Mouse (Mus musculus) heart, embryonic 11.5 days (tissue): ENCODE data around the gene Wnt2. TPM values are rescaled to one million over a fixed set of nuclear protein-coding genes. Genes with fewer than 3 reads are reported as not detected.

Experiments used
- ATAC-seq: fragments of 200-750 bp; cut with Nextera tagmentation; replicated peaks from 2 replicates; pipeline ENCODE4 v1.8.0; 2017; ENCODE audit warnings: moderate library complexity; ENCODE audit not compliant: insufficient number of reproducible peaks, low FRiP score, low TSS enrichment
- H3K27ac ChIP-seq: fragments of 300-500 bp; sonication (generic); 2 replicates; pipeline ENCODE4 v1.5.1; 2014; ENCODE audit warnings: mild to moderate bottlenecking, low read depth, low read length
- H3K27me3 ChIP-seq: fragments of 300-500 bp; sonication (generic); 2 replicates; pipeline ENCODE4 v1.6.1; 2014; ENCODE audit warnings: mild to moderate bottlenecking, low read length, mixed read lengths; ENCODE audit not compliant: control insufficient read depth, insufficient read depth
- H3K36me3 ChIP-seq: fragments of 300-500 bp; sonication (generic); 2 replicates; pipeline ENCODE4 v1.6.1; 2014; ENCODE audit warnings: mild to moderate bottlenecking, low read length, moderate library complexity, mixed read lengths; ENCODE audit not compliant: control insufficient read depth, insufficient read depth
- H3K4me1 ChIP-seq: fragments of 300-500 bp; sonication (generic); 2 replicates; pipeline ENCODE4 v1.6.1; 2014; ENCODE audit warnings: low read length; ENCODE audit not compliant: control insufficient read depth, insufficient read depth
- H3K4me2 ChIP-seq: fragments of 300-500 bp; sonication (generic); 2 replicates; pipeline ENCODE4 v1.6.1; 2014; ENCODE audit warnings: mild to moderate bottlenecking, moderate library complexity
- H3K4me3 ChIP-seq: fragments of 300-500 bp; sonication (generic); 2 replicates; pipeline ENCODE4 v1.5.1; 2014; ENCODE audit warnings: low read depth, low read length
- H3K9ac ChIP-seq: fragments of 300-500 bp; sonication (generic); 2 replicates; pipeline ENCODE4 v1.6.1; 2014; ENCODE audit warnings: mild to moderate bottlenecking, low read depth, low read length, moderate library complexity
- H3K9me3 ChIP-seq: fragments of 300-500 bp; sonication (generic); replicated peaks from 2 replicates; pipeline ENCODE4 v1.6.1; 2016; ENCODE audit warnings: low read length; ENCODE audit not compliant: control insufficient read depth
- WGBS: fragments of 180-500 bp; shearing (Covaris S2); extraction: QIAGEN DNeasy Blood & Tissue Kit; methylation state at CpG from one replicate; pipeline ENCODE4 v1.1.7; 2014; ENCODE audit not compliant: insufficient replicate concordance; 5-methylcytosine and 5-hydroxymethylcytosine counted together
- polyA plus RNA-seq: library from polyadenylated mRNA; unstranded; fragments of >200 nt; fragmentation: Nextera tagmentation; extraction: Ambion mirVana; gene quantifications from 2 replicates; pipeline ENCODE4 v1.2.1, GENCODE M21; 2014

Gene Wnt2
- polyA plus RNA-seq, result 12.6 and 15.6 TPM in 2 replicates

GRCm38 (mm10) chr6:18029746-18030656 is at the start of gene Wnt2:
TSS of gene Wnt2 (minus strand) at chr6:18030585.
- H3K4me2 ChIP-seq, result peak within 1 kb of the TSS; percentile 94
- H3K9me3 ChIP-seq, result no peaks in the 10 kb centered on the region
- WGBS, result under 1% methylated on average over 47 of the region's 47 CpGs
- H3K27ac ChIP-seq, result no peak within 1 kb of the TSS
- peaks cover 18% of the 10 kb centered on the region for H3K27me3 ChIP-seq
- peak; percentile 43 for ATAC-seq
- H3K4me3 ChIP-seq, result peak within 1 kb of the TSS; percentile 50
- H3K36me3 ChIP-seq, result no peaks in the 10 kb centered on the region
- peak within 1 kb of the TSS; percentile 67 for H3K9ac ChIP-seq
- H3K4me1 ChIP-seq, result peaks cover 12% of the 10 kb centered on the region

DNA sequence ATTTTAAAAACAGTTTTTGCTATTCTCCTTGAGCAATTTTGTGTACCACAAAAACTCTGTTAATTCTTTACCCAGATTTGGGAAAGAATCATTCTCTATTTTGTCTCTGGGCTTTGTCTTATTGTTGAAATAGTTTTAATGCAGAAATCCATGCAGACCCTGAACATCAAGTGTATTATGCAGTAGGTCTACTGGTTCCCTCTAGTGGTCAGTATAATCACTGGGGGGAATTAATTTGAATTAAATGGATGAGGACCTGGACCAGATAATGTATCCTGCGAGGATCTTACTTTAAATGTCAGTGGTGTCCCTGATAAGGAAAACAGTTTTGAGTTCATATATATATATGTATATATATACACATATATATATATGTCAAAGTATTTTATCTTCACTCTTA is 48.2 kb upstream of the Wnt2 start:
- H3K9ac ChIP-seq, result no peak overlapping the region
- ATAC-seq, result no peak
- 8% methylated on average over 1 of the region's 1 CpGs for WGBS
- H3K4me1 ChIP-seq, result 0 out of 2 replicates have a peak, but pooled peaks cover 5% of the 10 kb centered on the region
- no peak overlapping the region for H3K4me2 ChIP-seq
- no peaks in the 10 kb centered on the region for H3K9me3 ChIP-seq
- no peaks in the 10 kb centered on the region for H3K27me3 ChIP-seq
- no peak overlapping the region for H3K4me3 ChIP-seq
- H3K36me3 ChIP-seq, result no peaks in the 10 kb centered on the region
- H3K27ac ChIP-seq, result no peak overlapping the region

- 0 out of 2 replicates have a peak, but pooled peaks cover 5% of the 10 kb centered on the region for H3K4me1 ChIP-seq
- H3K36me3 ChIP-seq, result no peaks in the 10 kb centered on the region
- 72% methylated on average over 7 of the region's 7 CpGs for WGBS
- ATAC-seq, result no peak
- H3K27ac ChIP-seq, result no peak overlapping the region
- no peak overlapping the region for H3K9ac ChIP-seq
- H3K9me3 ChIP-seq, result no peaks in the 10 kb centered on the region
- no peak overlapping the region for H3K4me2 ChIP-seq
- H3K4me3 ChIP-seq, result no peak overlapping the region
- no peaks in the 10 kb centered on the region for H3K27me3 ChIP-seq
These were observed 46.6 kb upstream of the Wnt2 start for GRCm38 (mm10) chr6:18076986-18077385.

GRCm38 (mm10) chr6:18076577-18076976 is 46.2 kb upstream of the Wnt2 start:
- H3K27me3 ChIP-seq, result no peaks in the 10 kb centered on the region
- no peak overlapping the region for H3K4me3 ChIP-seq
- 39% methylated on average over 5 of the region's 5 CpGs for WGBS
- 0 out of 2 replicates have a peak, but pooled peaks cover 5% of the 10 kb centered on the region for H3K4me1 ChIP-seq
- H3K4me2 ChIP-seq, result no peak overlapping the region
- no peak overlapping the region for H3K9ac ChIP-seq
- H3K9me3 ChIP-seq, result no peaks in the 10 kb centered on the region
- no peak for ATAC-seq
- no peaks in the 10 kb centered on the region for H3K36me3 ChIP-seq
- H3K27ac ChIP-seq, result no peak overlapping the region

DNA sequence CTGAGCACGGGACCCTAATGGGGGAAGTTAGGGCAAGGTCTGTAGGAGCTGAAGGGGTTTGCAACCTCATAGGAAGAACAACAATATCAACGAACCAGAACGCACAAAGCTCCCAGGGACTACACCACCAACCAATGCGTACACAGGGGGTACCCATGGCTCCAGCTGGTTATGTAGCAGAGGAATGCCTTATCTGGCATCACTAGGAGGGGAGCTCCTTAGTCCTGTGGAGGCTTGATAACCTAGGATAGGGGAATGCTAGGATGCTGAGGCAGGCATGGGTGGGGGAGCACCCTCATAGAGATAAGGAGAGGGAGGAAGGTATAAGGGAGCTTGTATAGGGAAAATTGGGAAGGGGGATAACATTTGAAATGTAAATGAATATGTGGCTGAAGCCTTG is 27.5 kb upstream of the Wnt2 start:
- ATAC-seq, result no peak
- Histone ChIP-seq H3K36me3 (no peaks in the 10 kb centered on the region), H3K4me2 (no peak overlapping the region), H3K9ac (no peak overlapping the region), H3K4me1 (no peaks in the 10 kb centered on the region), H3K27ac (no peak overlapping the region), H3K4me3 (no peak overlapping the region), H3K27me3 (no peaks in the 10 kb centered on the region), H3K9me3 (no peaks in the 10 kb centered on the region)
- WGBS, result 73% methylated on average over 4 of the region's 4 CpGs

DNA sequence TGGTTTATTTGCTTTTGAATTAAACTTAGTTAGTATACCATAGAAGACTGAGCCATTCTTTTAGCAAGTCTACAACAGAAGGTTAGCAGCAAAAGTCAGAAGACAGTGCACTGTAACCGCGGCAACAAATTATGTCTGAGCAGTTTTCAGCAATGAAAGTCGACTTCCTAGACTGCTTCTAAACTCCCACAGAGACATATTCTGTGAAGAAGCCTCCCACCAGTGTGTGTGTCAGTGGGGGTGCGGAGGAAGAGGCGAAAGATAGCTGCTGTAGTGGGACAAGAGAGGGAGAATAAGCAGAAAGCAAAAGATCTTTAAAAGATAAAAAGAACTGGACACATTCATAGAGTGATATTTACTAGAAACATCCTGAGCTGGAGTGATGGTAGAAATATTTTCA is 21.3 kb upstream of the Wnt2 start:
- Histone ChIP-seq H3K4me2 (no peak overlapping the region), H3K27ac (no peak overlapping the region), H3K36me3 (no peaks in the 10 kb centered on the region), H3K27me3 (no peaks in the 10 kb centered on the region), H3K4me1 (no peaks in the 10 kb centered on the region), H3K9ac (no peak overlapping the region), H3K4me3 (no peak overlapping the region), H3K9me3 (no peaks in the 10 kb centered on the region)
- no peak for ATAC-seq
- 68% methylated on average over 5 of the region's 5 CpGs for WGBS

DNA sequence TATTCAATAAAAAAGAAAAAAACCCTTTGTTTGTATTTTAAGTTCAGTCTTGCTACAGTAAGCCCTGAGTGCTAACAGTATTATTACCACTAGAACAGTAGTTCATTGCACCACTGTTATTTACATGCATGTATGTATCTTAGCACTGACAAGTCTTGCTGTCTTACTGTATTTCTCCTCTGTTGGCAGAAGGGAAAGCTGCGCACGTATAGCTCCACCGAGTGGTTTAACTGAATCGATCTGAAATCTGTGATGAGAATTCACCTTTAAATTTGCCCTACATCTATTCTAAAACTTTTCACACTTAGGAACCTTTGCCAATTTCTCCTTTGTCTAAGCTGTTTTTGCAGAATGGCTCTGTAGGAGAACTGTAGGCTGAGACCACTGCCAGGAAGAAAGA is 13.9 kb upstream of the Wnt2 start:
- Histone ChIP-seq H3K27ac (no peak overlapping the region), H3K9ac (no peak overlapping the region), H3K4me1 (no peaks in the 10 kb centered on the region), H3K27me3 (no peaks in the 10 kb centered on the region), H3K4me3 (no peak overlapping the region), H3K36me3 (no peaks in the 10 kb centered on the region), H3K4me2 (no peak overlapping the region), H3K9me3 (no peaks in the 10 kb centered on the region)
- WGBS, result 70% methylated on average over 4 of the region's 4 CpGs
- no peak for ATAC-seq

GRCm38 (mm10) chr6:18043172-18043571 is 12.8 kb upstream of the Wnt2 start:
- Histone ChIP-seq H3K27me3 (no peaks in the 10 kb centered on the region), H3K9me3 (no peaks in the 10 kb centered on the region), H3K27ac (no peak overlapping the region), H3K4me1 (no peaks in the 10 kb centered on the region), H3K36me3 (no peaks in the 10 kb centered on the region), H3K4me2 (no peak overlapping the region), H3K4me3 (no peak overlapping the region), H3K9ac (no peak overlapping the region)
- 66% methylated on average over 5 of the region's 5 CpGs for WGBS
- ATAC-seq, result no peak

DNA sequence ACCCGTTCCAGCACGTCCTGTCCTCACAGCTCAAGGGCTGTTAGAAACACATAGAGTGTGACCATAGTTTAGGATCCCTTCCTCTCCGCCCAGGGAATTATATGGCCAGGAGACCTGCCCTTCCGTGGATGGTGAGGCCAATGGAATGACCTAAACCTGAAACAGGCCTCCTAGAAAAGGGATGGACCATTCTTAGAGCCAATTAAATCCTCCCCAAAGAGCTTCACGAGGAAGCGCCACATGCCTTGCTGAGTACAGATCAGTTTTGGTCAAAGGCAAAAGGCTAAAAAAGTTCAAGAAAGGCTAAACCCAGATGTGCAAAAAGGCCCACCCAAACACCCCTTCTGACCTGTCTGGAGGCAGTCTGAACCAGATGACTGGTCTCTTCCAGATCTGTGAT is 1.9 kb upstream of the Wnt2 start:
- Histone ChIP-seq H3K27me3 (peaks cover 18% of the 10 kb centered on the region), H3K9me3 (no peaks in the 10 kb centered on the region), H3K4me3 (peak overlapping the region; percentile 50), H3K4me1 (peaks cover 12% of the 10 kb centered on the region), H3K9ac (peak overlapping the region; percentile 53; the same call in 1 of the 2 replicates), H3K4me2 (peak overlapping the region; percentile 94), H3K27ac (no peak overlapping the region), H3K36me3 (no peaks in the 10 kb centered on the region)
- WGBS, result 28% methylated on average over 6 of the region's 6 CpGs
- ATAC-seq, result no peak
